Comparison of ENCODE assay signal across 22 mouse cellular contexts in the genomic region with DNA sequence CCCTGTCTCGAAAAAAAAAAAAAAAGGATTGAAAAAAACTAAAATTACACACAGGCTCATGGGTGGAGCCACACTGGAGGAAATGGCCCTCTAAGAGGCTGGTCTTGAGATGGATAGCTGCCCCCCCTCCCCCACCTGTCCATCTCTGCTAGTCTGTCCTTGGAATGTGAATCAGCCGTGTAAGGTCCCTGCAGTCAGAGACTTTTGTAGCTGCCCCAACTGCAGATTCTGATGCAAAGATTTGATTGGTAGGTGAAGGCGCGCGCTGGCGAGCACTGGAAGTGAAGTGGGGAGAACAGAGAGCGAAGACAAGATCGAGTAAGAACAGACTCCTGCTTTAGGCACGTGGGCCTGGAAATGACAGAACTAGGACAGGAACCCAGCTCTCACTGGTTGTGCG. TPM values are rescaled to one million over a fixed set of nuclear protein-coding genes. Genes with fewer than 3 reads are reported as not detected.
DNase-seq lines count a peak whose midpoint lies in the region; ATAC-seq and TF ChIP-seq lines count a peak whose summit lies in the region.
"Had no signal": no experiment of that assay in that cellular context is flagged by ENCODE, and none has a peak within 500 bp of the region (broad histone marks: within the 10 kb centered on the region; RNA-seq: fewer than 3 reads in every experiment).

No protein-coding gene starts in this region.

- H3K4me2 ChIP-seq in heart, embryonic 16.5 days (ENCODE audit: low read depth, low read length): no peak overlapping the region
- no peak overlapping the region for H3K4me2 ChIP-seq in heart, embryonic 11.5 days
- no peak overlapping the region for H3K4me2 ChIP-seq in hindbrain, embryonic 14.5 days (replicated peaks)
- H3K4me2 ChIP-seq: forebrain, embryonic 13.5 days; hindbrain, embryonic 12.5 days; intestine, embryonic 15.5 days had no signal

- no peak for DNase-seq in heart, adult 2 months
- no peak for DNase-seq in heart, embryonic 10.5 days (ENCODE audit: low spot score)
- peak; percentile 71 for DNase-seq in R1 (ENCODE audit: low read depth, low spot score)
- DNase-seq in hindbrain, embryonic 14.5 days (ENCODE audit: low spot score): no peak
- DNase-seq: adrenal gland, postnatal 10 days; adrenal gland, postnatal 36 days; cerebellum, adult 18-20 months; cerebellum, adult 9-10 months; cerebellum, postnatal 14 days; gastrocnemius, postnatal 10 days; gastrocnemius, postnatal 36 days; heart, postnatal 10 days; kidney, adult 11 months; kidney, adult 8-10 months had no signal

- no peak for ATAC-seq in heart, embryonic 16.5 days (replicated peaks; ENCODE audit: extremely low read depth, insufficient read depth, low FRiP score)
- ATAC-seq in heart, embryonic 11.5 days (replicated peaks; ENCODE audit: insufficient number of reproducible peaks, low FRiP score, low TSS enrichment): no peak
- no peak for ATAC-seq in hindbrain, embryonic 14.5 days (ENCODE audit: low FRiP score)
- ATAC-seq: forebrain, embryonic 13.5 days; forebrain, embryonic 16.5 days; hindbrain, embryonic 16.5 days; intestine, embryonic 15.5 days had no signal

- H3K4me1 ChIP-seq in heart, adult 2 months (ENCODE audit: control insufficient read depth, insufficient read depth, low read length): peaks cover 5% of the 10 kb centered on the region; the same call in 1 of the 2 replicates
- peaks cover 10% of the 10 kb centered on the region for H3K4me1 ChIP-seq in heart, embryonic 10.5 days
- H3K4me1 ChIP-seq in heart, embryonic 16.5 days (ENCODE audit: control insufficient read depth, insufficient read depth, low read length): peaks cover 27% of the 10 kb centered on the region
- H3K4me1 ChIP-seq in heart, embryonic 11.5 days (ENCODE audit: control insufficient read depth, insufficient read depth, low read length): no peaks in the 10 kb centered on the region
- H3K4me1 ChIP-seq in hindbrain, embryonic 14.5 days (replicated peaks; ENCODE audit: control insufficient read depth, insufficient read depth, low read length): no peaks in the 10 kb centered on the region
- H3K4me1 ChIP-seq: forebrain, embryonic 10.5 days; forebrain, embryonic 13.5 days; hindbrain, embryonic 12.5 days; intestine, embryonic 15.5 days had no signal

- TF ChIP-seq EP300 in heart, adult 2 months (IDR thresholded peaks at IDR 0.05; ENCODE audit: insufficient read depth, low read depth, low read length): no peak

- no peaks in the 10 kb centered on the region for H3K79me2 ChIP-seq in heart, adult 2 months (replicated peaks; ENCODE audit: control insufficient read depth, insufficient read depth, low read length)

- H3K9me3 ChIP-seq in heart, embryonic 10.5 days: no peaks in the 10 kb centered on the region
- no peaks in the 10 kb centered on the region for H3K9me3 ChIP-seq in heart, embryonic 16.5 days (replicated peaks; ENCODE audit: control insufficient read depth, low read length)
- H3K9me3 ChIP-seq in heart, embryonic 11.5 days (replicated peaks; ENCODE audit: control insufficient read depth, low read length): no peaks in the 10 kb centered on the region
- no peaks in the 10 kb centered on the region for H3K9me3 ChIP-seq in hindbrain, embryonic 14.5 days (ENCODE audit: control insufficient read depth, low read length)
- H3K9me3 ChIP-seq: forebrain, embryonic 10.5 days; forebrain, embryonic 13.5 days; hindbrain, embryonic 12.5 days; intestine, embryonic 15.5 days had no signal

- H3K36me3 ChIP-seq in heart, adult 2 months (ENCODE audit: control insufficient read depth, insufficient read depth, low read length): no peaks in the 10 kb centered on the region
- no peaks in the 10 kb centered on the region for H3K36me3 ChIP-seq in heart, embryonic 10.5 days
- H3K36me3 ChIP-seq in heart, embryonic 16.5 days (ENCODE audit: control insufficient read depth, insufficient read depth): no peaks in the 10 kb centered on the region
- H3K36me3 ChIP-seq in heart, embryonic 11.5 days (ENCODE audit: control insufficient read depth, insufficient read depth, low read length): no peaks in the 10 kb centered on the region
- H3K36me3 ChIP-seq in hindbrain, embryonic 14.5 days (replicated peaks; ENCODE audit: control insufficient read depth, insufficient read depth): no peaks in the 10 kb centered on the region
- H3K36me3 ChIP-seq: forebrain, embryonic 10.5 days; hindbrain, embryonic 12.5 days; intestine, embryonic 15.5 days had no signal

- WGBS in heart, adult 2 months: 78% methylated on average over 10 of the region's 10 CpGs
- 72% methylated on average over 10 of the region's 10 CpGs for WGBS in heart, embryonic 10.5 days
- WGBS in heart, embryonic 16.5 days: 79% methylated on average over 10 of the region's 10 CpGs
- 78% methylated on average over 10 of the region's 10 CpGs for WGBS in heart, embryonic 11.5 days (ENCODE audit: insufficient replicate concordance)
- WGBS in hindbrain, embryonic 14.5 days: 88% methylated on average over 10 of the region's 10 CpGs

- intact Hi-C loops in heart, adult 2 months (cut with DNase I): no loop called here

- peak overlapping the region; percentile 81 for H3K27ac ChIP-seq in heart, adult 2 months
- no peak overlapping the region for H3K27ac ChIP-seq in heart, embryonic 10.5 days
- H3K27ac ChIP-seq in heart, embryonic 16.5 days (ENCODE audit: low read length): peak overlapping the region; percentile 96
- no peak overlapping the region for H3K27ac ChIP-seq in heart, embryonic 11.5 days (ENCODE audit: low read depth, low read length)
- no peak overlapping the region for H3K27ac ChIP-seq in hindbrain, embryonic 14.5 days
- H3K27ac ChIP-seq: forebrain, embryonic 10.5 days; forebrain, embryonic 13.5 days; hindbrain, embryonic 12.5 days; intestine, embryonic 15.5 days had no signal

- H3K27me3 ChIP-seq in heart, adult 2 months (ENCODE audit: control insufficient read depth, insufficient read depth, low read length): no peaks in the 10 kb centered on the region
- no peaks in the 10 kb centered on the region; the same call in 1 of the 2 replicates for H3K27me3 ChIP-seq in heart, embryonic 10.5 days (ENCODE audit: insufficient read depth, poor library complexity, severe bottlenecking)
- H3K27me3 ChIP-seq in heart, embryonic 16.5 days (ENCODE audit: control insufficient read depth, insufficient read depth, low read length): no peaks in the 10 kb centered on the region
- H3K27me3 ChIP-seq in heart, embryonic 11.5 days (ENCODE audit: control insufficient read depth, insufficient read depth, low read length): no peaks in the 10 kb centered on the region
- H3K27me3 ChIP-seq in hindbrain, embryonic 14.5 days (ENCODE audit: control insufficient read depth, insufficient read depth, low read length): no peaks in the 10 kb centered on the region
- H3K27me3 ChIP-seq: forebrain, embryonic 13.5 days; hindbrain, embryonic 12.5 days; intestine, embryonic 15.5 days had no signal

- TF ChIP-seq CTCF in heart, adult 2 months (IDR thresholded peaks at IDR 0.05): no peak

- no peak overlapping the region for H3K4me3 ChIP-seq in heart, adult 2 months
- no peak overlapping the region for H3K4me3 ChIP-seq in heart, embryonic 10.5 days
- H3K4me3 ChIP-seq in heart, embryonic 16.5 days (ENCODE audit: low read length): no peak overlapping the region
- no peak overlapping the region for H3K4me3 ChIP-seq in heart, embryonic 11.5 days (ENCODE audit: low read depth, low read length)
- H3K4me3 ChIP-seq in hindbrain, embryonic 14.5 days (replicated peaks; ENCODE audit: low read length): no peak overlapping the region
- H3K4me3 ChIP-seq: forebrain, embryonic 10.5 days; forebrain, embryonic 13.5 days; hindbrain, embryonic 12.5 days; intestine, embryonic 15.5 days had no signal

- no peak for TF ChIP-seq POLR2A in heart, adult 2 months (IDR thresholded peaks at IDR 0.05; ENCODE audit: insufficient read depth, low read depth, low read length)

- no peak overlapping the region for H3K9ac ChIP-seq in heart, adult 2 months (ENCODE audit: low read depth, low read length)
- H3K9ac ChIP-seq in heart, embryonic 16.5 days (ENCODE audit: low read length): no peak overlapping the region
- H3K9ac ChIP-seq in heart, embryonic 11.5 days (ENCODE audit: low read depth, low read length): no peak overlapping the region
- H3K9ac ChIP-seq in hindbrain, embryonic 14.5 days: no peak overlapping the region
- H3K9ac ChIP-seq: forebrain, embryonic 13.5 days; hindbrain, embryonic 12.5 days; intestine, embryonic 15.5 days had no signal

RNA-seq across cellular contexts. Expression of gene Dync1li1, which starts 21.7 kb away (rescaled TPM):
- total RNA-seq in heart, adult 2 months (2021): 10 to 100 TPM; 64.3 to 68.2 TPM
- polyA plus RNA-seq in heart, adult 2 months (2012; rRNA removed): 22.4 and 32.6 TPM in 2 replicates
- polyA plus RNA-seq in heart, embryonic 10.5 days (2016; fragmentation: Nextera tagmentation; extraction: Ambion mirVana): 71.3 and 83.9 TPM in 2 replicates
- 69.2 and 76.0 TPM in 2 replicates for polyA plus RNA-seq in heart, embryonic 16.5 days (2015; fragmentation: Nextera tagmentation; extraction: Ambion mirVana)
- polyA plus RNA-seq in heart, embryonic 11.5 days (2014; fragmentation: Nextera tagmentation; extraction: Ambion mirVana): 66.9 and 76.1 TPM in 2 replicates
- 87.6 and 107 TPM in 2 replicates for polyA plus RNA-seq in hindbrain, embryonic 14.5 days (2014; fragmentation: Nextera tagmentation; extraction: Ambion mirVana)

RNA-seq across cellular contexts. Expression of gene Cnot10, which starts 26.9 kb away (rescaled TPM):
- 10 to 100 TPM; 22.5 to 23.5 TPM for total RNA-seq in heart, adult 2 months (2021)
- polyA plus RNA-seq in heart, adult 2 months (2012; rRNA removed): 16.8 and 26.2 TPM in 2 replicates
- polyA plus RNA-seq in heart, embryonic 10.5 days (2016; fragmentation: Nextera tagmentation; extraction: Ambion mirVana): 44.8 and 53.3 TPM in 2 replicates
- polyA plus RNA-seq in heart, embryonic 16.5 days (2015; fragmentation: Nextera tagmentation; extraction: Ambion mirVana): 38.6 and 41.4 TPM in 2 replicates
- 37.5 and 40.8 TPM in 2 replicates for polyA plus RNA-seq in heart, embryonic 11.5 days (2014; fragmentation: Nextera tagmentation; extraction: Ambion mirVana)
- polyA plus RNA-seq in hindbrain, embryonic 14.5 days (2014; fragmentation: Nextera tagmentation; extraction: Ambion mirVana): 51.2 and 57.3 TPM in 2 replicates

Comparison
In these comparisons a context has a peak if more than half of its experiments do, and no peak if none do; other contexts are left out.
1. H3K27ac ChIP-seq: peak in heart, adult 2 months (single experiment) and heart, embryonic 16.5 days (single experiment); none in heart, embryonic 10.5 days (single experiment), heart, embryonic 11.5 days (single experiment) and hindbrain, embryonic 14.5 days (single experiment).